Mouse (Mus musculus) naive thymus-derived CD4-positive, alpha-beta T cell, adult 5 months (primary cell): ENCODE measurements around the gene Ldlr. TPM values are rescaled to one million over a fixed set of nuclear protein-coding genes. Genes with fewer than 3 reads are reported as not detected.

ENCODE experiments used
- polyA plus RNA-seq: library from polyadenylated mRNA; unstranded; fragments of 100-300 nt; shearing (Covaris generic); gene quantifications from one replicate; pipeline ENCODE4 v1.2.1, GENCODE M21; 2017

Gene Ldlr
- polyA plus RNA-seq = 41.1 TPM

DNA sequence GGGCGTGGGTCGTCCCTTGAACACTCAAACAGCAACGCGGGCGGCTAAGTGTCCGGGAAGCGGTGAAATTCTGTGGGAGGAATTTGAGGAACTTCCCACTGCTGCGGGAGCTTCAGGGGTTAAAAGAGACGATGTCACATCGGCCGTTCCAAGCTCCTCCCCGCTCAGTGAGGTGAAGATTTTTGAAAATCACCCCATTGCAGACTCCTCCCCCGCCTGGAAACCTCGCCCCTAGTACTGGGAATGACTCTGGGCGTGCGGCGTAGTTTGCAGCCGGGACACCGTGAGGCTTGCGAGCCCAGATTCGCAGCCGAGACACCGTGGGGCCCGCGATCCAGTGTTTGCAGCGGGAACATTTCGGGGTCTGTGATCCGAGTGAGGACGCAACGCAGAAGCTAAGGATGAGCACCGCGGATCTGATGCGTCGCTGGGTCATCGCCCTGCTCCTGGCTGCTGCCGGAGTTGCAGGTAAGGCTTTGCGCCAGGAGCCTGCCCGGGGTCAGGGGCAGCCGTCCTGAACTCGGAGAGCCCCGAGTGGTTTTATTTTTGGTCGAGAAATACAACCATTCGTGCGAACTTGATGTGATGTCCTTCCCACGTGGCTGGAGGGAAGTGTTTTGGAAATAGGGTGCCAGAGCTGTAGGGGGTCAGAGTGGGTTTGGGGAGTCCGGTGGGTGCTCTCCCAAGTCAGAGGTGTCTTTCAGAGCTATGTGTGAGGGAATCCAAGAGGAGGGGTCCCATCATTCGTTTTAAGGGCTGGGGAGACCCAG lies at the start of gene Ldlr:
TSS of gene Ldlr (plus strand) at position 107 of the 770 bp plus-strand sequence.

DNA sequence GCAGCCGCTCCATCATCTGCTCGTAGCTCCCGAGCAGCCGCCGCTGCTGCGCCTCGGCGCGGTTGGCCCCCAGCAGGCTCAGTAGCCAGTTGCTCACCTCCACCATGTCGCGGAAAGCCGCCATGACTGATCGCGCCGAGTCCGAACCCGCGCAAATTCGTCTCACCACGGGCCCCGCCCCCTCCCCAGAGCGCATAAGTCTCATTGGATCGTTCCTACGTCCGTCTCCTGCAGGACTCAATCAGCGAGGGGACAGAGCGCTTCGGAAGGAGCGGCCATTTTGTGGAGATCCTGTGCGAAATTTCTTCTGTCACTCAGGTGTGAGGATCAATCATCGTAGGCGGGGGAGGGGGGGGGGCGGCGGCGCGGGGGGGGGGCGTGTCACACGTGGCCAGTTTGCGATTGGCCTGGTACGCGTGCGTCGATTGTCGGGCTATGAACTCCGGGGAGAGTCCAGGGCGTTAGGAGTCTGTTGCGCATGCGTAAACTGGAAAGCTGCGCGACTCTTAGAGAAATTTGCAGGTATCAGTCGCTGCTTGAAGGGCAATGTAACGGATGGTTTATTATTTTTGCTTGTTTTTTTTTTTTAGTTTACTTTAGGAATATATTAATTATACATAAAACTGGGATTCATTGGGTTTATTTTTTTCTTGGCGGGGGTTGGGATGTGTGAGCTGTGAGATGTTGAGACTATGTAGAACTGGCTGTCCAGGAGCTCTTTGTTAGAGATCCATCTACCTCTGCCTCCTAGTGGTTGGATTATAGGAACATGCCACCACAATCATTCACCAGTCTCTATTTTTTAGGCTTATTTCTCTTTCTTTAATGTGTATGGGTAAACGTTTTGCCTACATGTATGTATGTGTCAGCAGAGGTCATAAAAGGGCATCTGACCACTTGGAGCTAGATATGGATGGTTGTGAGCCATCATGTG lies 37.1 kb downstream of the Ldlr start, which contains the start of gene Spc24:
TSS of gene Spc24 (minus strand) at position 149 of the 934 bp plus-strand sequence.

DNA sequence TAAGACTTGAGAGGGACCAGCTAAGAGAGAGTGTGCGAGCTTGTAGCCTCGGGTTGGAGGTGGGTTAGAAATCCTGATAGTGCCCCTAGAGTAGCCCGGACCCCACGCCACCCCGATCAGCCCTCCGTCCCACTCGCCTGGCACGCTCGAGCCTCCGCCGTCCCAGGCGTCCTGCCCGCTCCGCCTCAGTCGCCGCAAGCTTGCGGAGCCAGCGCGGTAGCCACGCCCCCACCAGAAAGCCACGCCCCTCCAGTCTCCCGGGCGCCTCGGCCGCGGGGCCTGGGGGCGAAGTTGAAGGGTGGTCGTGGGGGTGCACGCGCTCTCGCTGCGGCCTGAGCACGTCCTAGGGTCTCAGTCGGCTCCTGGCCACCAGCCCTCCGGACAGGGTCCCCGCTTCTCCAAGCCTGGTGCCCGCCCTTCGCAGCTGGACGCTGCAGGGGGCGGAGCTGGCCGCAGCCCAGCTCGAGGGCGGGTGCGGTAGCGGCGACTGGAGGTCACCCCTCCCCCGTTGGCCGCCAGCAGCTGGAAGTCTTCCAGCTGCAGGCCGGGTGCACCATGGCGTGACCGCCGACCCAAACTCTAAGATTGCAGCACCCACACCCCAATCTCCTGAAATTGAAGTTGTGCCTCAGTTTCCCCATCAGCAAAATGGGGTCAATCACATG lies 75.2 kb downstream of the Ldlr start, which contains the start of gene Kank2:
TSS of gene Kank2 (minus strand) at position 400 of the 665 bp plus-strand sequence.

Other genes with a start within 250 kb of the Ldlr start
- gene Tmed1, start 213.2 kb upstream of the Ldlr start, polyA plus RNA-seq = 2.6 TPM
- gene AB124611, start 197.3 kb upstream of the Ldlr start, polyA plus RNA-seq = 42.4 TPM
- 68.4 TPM for gene Carm1, start 176.6 kb upstream of the Ldlr start, polyA plus RNA-seq
- gene Timm29, start 130.8 kb upstream of the Ldlr start, polyA plus RNA-seq = 29.2 TPM
- gene Yipf2, start 130.7 kb upstream of the Ldlr start, polyA plus RNA-seq = 14.2 TPM
- 58.3 TPM for gene Smarca4, start 107.3 kb upstream of the Ldlr start, polyA plus RNA-seq
- gene Spc24, start 36.8 kb downstream of the Ldlr start, polyA plus RNA-seq = 0.77 TPM
- gene Kank2, start 75.3 kb downstream of the Ldlr start, polyA plus RNA-seq = 0.06 TPM
- gene Angptl8, start 112.0 kb downstream of the Ldlr start, polyA plus RNA-seq = not detected
- 1.3 TPM for gene Dock6, start 129.2 kb downstream of the Ldlr start, polyA plus RNA-seq
- 9.3 TPM for gene Rab3d, start 194.7 kb downstream of the Ldlr start, polyA plus RNA-seq
- not detected for gene Ccdc159, start 204.0 kb downstream of the Ldlr start, polyA plus RNA-seq
- gene Tmem205, start 204.1 kb downstream of the Ldlr start, polyA plus RNA-seq = not detected
- gene Plppr2, start 213.6 kb downstream of the Ldlr start, polyA plus RNA-seq = 0.40 TPM
- 5.6 TPM for gene Swsap1, start 232.3 kb downstream of the Ldlr start, polyA plus RNA-seq
- not detected for gene Epor, start 240.0 kb downstream of the Ldlr start, polyA plus RNA-seq